Mouse (Mus musculus) stomach, adult 2 months (tissue): ENCODE results near the gene Pecam1. TPM values are rescaled to one million over a fixed set of nuclear protein-coding genes. Genes with fewer than 3 reads are reported as not detected.

Source experiments
- polyA plus RNA-seq: library from polyadenylated mRNA; depleted of rRNA; stranded (reverse); fragments of >200 nt; gene quantifications from 2 replicates; pipeline ENCODE4 v1.2.3, GENCODE M21; 2012; rRNA removed

The Pecam1 gene
- 5.6 and 8.9 TPM in 2 replicates for polyA plus RNA-seq

GRCm38 (mm10) chr11:106750121-106750751 is at the start of gene Pecam1:
Gene Pecam1 (minus strand): TSS chr11:106750628.

GRCm38 (mm10) chr11:106788775-106789459 is 38.5 kb upstream of the Pecam1 start, which contains the start of the genes Ddx5 and Cep95:
Gene Ddx5 (minus strand): TSS chr11:106789185.
Gene Cep95 (plus strand): TSS chr11:106789252.

GRCm38 (mm10) chr11:106779388-106780088 is 29.1 kb upstream of the Pecam1 start, which contains the start of gene Polg2:
Gene Polg2 (minus strand): TSS chr11:106779537.

GRCm38 (mm10) chr11:106751039-106752018 is 901 bp upstream of the Pecam1 start, which contains the start of gene Milr1:
Gene Milr1 (plus strand): TSS chr11:106751226.

GRCm38 (mm10) chr11:106612961-106613637 is 137.3 kb downstream of the Pecam1 start, which contains the start of gene Tex2:
Gene Tex2 (minus strand): TSS chr11:106613423.

Other genes with a start within 250 kb of the Pecam1 start
- 7.5 and 8.5 TPM in 2 replicates for gene Tex2, start 137.2 kb downstream of the Pecam1 start, polyA plus RNA-seq
- 0.13 and 0.15 TPM in 2 replicates for gene Milr1, start 598 bp upstream of the Pecam1 start, polyA plus RNA-seq
- gene Polg2, start 28.9 kb upstream of the Pecam1 start, polyA plus RNA-seq: 2.2 and 2.6 TPM in 2 replicates
- 462 and 553 TPM in 2 replicates for gene Ddx5, start 38.6 kb upstream of the Pecam1 start, polyA plus RNA-seq
- 0.14 and 0.50 TPM in 2 replicates for gene Cep95, start 38.6 kb upstream of the Pecam1 start, polyA plus RNA-seq
- gene Smurf2, start 170.1 kb upstream of the Pecam1 start, polyA plus RNA-seq: 1.6 and 2.4 TPM in 2 replicates
- 14.5 and 17.7 TPM in 2 replicates for gene Kpna2, start 248.9 kb upstream of the Pecam1 start, polyA plus RNA-seq